Mouse (Mus musculus): ENCODE measurements at regions not wholly inside any gene's neighbourhood (a gene's known extent, or its start where the extent isn't known, plus 50 kb on each side); places are given as distances from the start of the nearest gene placed in this dataset.

- DNase-seq (ENCODE audit: extremely low spot score, low spot score), result no peak
Measured at GRCm38 (mm10) chr2:64860113-64860512, 164.7 kb downstream of the Grb14 start.

DNA sequence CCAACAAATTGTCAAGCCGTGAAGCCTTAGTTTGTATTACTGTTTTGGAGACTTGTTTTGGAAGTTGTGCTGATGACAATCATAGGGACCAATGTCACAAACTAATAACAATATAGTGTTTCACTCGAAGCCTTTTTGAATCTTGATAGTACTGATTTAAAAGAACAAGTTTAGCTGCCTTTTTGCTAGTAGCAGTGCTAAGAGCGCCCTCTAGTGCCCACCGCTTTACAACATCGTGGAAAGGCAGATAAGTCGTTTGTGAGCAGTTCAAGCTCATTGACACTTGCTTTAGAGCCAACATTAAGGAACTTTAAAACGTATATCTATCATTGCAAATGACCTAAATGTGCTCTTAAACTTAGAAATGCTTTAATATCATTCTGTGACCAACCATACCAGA, 170.9 kb downstream of the Grb14 start:
- peak; percentile 63 for DNase-seq (ENCODE audit: extremely low spot score, low spot score)

DNA sequence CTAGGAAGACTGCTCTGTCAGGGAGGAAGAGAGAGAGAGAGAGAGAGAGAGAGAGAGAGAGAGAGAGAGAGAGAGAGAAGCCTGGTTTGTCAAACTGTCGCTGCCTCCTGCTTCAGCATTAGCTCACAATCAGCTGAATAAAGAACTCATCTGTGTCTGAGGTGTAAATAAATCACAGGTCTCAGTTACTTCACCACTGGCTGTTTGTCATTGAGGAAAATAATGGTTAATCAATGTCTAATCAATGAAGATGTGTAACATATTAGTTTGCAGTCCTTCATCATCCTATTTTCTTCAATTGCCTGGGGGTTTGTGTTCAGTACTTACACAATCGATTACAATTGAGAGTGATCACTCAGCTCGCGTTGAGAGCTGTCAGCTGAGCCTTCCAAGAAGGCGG, 171.9 kb downstream of the Grb14 start:
- no peak for DNase-seq (ENCODE audit: extremely low spot score, low spot score)

DNA sequence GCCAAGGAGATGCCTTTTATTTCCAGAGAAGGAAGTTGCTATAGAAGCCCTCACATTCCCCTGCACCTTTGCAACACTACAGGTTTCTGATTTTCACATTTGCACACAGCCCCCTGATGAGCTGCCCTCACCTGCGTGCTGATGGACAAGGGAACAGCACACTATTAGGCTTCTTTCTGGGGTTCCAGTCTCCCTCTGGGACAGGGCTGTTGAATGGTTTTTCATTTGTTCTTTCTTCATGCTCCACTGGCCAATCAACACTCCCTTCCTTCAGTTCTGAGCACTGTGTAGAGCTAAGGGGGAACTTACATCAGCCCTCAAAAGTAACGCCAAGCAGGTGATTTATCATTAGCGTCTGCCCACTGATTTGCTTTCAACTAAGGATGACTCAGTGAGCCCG, 173.7 kb downstream of the Grb14 start:
- no peak for DNase-seq (ENCODE audit: extremely low spot score, low spot score)

DNA sequence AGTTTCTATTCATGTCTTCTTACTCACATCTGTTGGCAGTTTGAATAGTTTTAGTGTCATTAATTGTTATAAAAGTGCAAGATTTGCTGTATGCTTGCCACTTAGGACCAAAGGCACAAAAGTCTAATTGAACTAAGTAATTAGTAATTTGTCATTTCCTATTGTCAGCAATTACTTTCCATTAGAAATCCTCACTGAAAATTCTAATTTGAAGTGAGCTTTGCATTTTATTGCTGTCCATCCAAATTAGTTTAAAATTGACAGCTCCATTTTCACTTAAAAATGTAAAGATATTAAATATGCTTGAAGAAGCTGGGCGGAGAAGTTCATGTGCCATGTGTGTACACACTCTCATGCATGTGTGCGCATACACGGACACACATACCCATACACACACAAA, 174.1 kb downstream of the Grb14 start:
- no peak for DNase-seq (ENCODE audit: extremely low spot score, low spot score)

GRCm38 (mm10) chr2:64824494-64824893, 200.3 kb downstream of the Grb14 start:
- no peak for DNase-seq (ENCODE audit: extremely low spot score, low spot score)

DNA sequence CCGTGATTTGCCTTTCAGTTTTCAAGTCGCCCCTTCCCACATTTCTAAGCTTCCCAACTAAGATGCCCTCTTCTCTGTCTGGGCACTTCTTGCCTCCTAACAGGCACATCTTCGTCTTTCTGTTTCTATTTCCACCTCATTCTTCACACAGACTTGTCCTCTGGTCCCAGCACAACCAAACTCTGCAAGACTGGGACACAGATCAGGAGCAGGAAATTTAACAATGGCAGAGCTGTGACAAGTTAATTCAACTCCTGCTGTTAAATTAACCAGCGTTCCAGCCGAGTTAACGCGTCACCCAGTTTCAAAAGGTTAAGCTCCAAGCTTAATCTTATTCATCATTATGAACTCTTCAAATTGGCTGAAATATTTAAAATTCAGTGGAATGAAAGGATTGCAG, 200.9 kb downstream of the Grb14 start:
- no peak for DNase-seq (ENCODE audit: extremely low spot score, low spot score)

DNA sequence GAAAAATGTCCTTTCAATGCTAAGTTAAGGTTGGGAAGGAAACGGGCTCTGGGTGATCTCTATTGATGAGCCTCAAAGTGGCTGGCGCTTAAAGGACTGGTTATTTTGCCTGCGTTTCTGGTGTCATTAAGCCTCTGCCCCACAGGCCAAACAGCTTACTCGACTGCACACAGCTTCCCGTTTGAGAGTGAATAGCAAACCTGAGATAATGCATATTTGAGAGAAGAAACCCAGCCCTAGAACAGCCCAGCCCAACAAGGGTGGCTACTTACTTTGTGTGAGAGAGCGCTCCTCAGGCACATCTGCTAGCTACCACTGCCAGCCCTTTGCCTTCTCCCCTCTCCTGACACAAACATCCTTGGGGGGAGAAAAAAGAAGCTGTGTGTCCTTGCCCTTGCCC, 201.7 kb downstream of the Grb14 start:
- no peak for DNase-seq (ENCODE audit: extremely low spot score, low spot score)

GRCm38 (mm10) chr2:64818159-64818558, 206.6 kb downstream of the Grb14 start:
- DNase-seq (ENCODE audit: extremely low spot score, low spot score), result no peak

Data from neural tube, embryonic 10.5 days (tissue).